Mouse (Mus musculus) heart, embryonic 15.5 days (tissue): ENCODE results near the gene Rplp0. TPM values are rescaled to one million over a fixed set of nuclear protein-coding genes. Genes with fewer than 3 reads are reported as not detected.

ENCODE experiments used
- ATAC-seq: fragments of 200-750 bp; cut with Nextera tagmentation; replicated peaks from 2 replicates; pipeline ENCODE4 v1.8.0; 2017; ENCODE audit warnings: low read depth, moderate TSS enrichment; ENCODE audit not compliant: insufficient number of reproducible peaks, insufficient read depth, low FRiP score
- H3K27ac ChIP-seq: fragments of 300-500 bp; sonication (generic); 2 replicates; pipeline ENCODE4 v1.5.1; 2015; ENCODE audit warnings: mild to moderate bottlenecking, inconsistent platforms
- H3K27me3 ChIP-seq: fragments of 300-500 bp; sonication (generic); 2 replicates; pipeline ENCODE4 v1.6.1; 2015; ENCODE audit warnings: inconsistent platforms
- H3K36me3 ChIP-seq: fragments of 300-500 bp; sonication (generic); 2 replicates; pipeline ENCODE4 v1.6.1; 2015; ENCODE audit warnings: mild to moderate bottlenecking, inconsistent platforms
- H3K4me1 ChIP-seq: fragments of 300-500 bp; sonication (generic); replicated peaks from 2 replicates; pipeline ENCODE4 v1.6.1; 2015; ENCODE audit warnings: inconsistent platforms
- H3K4me2 ChIP-seq: fragments of 300-500 bp; sonication (generic); 2 replicates; pipeline ENCODE4 v1.6.1; 2015; ENCODE audit warnings: inconsistent platforms, mild to moderate bottlenecking, moderate library complexity
- H3K4me3 ChIP-seq: fragments of 300-500 bp; sonication (generic); 2 replicates; pipeline ENCODE4 v1.5.1; 2015; ENCODE audit warnings: mild to moderate bottlenecking, inconsistent platforms
- H3K9ac ChIP-seq: fragments of 300-500 bp; sonication (generic); 2 replicates; pipeline ENCODE4 v1.6.1; 2015; ENCODE audit warnings: mild to moderate bottlenecking, inconsistent platforms
- H3K9me3 ChIP-seq: fragments of 300-500 bp; sonication (generic); replicated peaks from 2 replicates; pipeline ENCODE4 v1.6.1; 2016; ENCODE audit warnings: inconsistent platforms
- WGBS: fragments of 180-500 bp; shearing (Covaris S2); methylation state at CpG from one replicate; pipeline ENCODE4 v1.1.7; 2015; ENCODE audit warnings: mixed read lengths; 5-methylcytosine and 5-hydroxymethylcytosine counted together
- polyA plus RNA-seq: library from polyadenylated mRNA; unstranded; fragments of >200 nt; fragmentation: Nextera tagmentation; extraction: Ambion mirVana; gene quantifications from 2 replicates; pipeline ENCODE4 v1.2.1, GENCODE M21; 2015

Rplp0 gene
- polyA plus RNA-seq: 925 and 1,001 TPM in 2 replicates

DNA sequence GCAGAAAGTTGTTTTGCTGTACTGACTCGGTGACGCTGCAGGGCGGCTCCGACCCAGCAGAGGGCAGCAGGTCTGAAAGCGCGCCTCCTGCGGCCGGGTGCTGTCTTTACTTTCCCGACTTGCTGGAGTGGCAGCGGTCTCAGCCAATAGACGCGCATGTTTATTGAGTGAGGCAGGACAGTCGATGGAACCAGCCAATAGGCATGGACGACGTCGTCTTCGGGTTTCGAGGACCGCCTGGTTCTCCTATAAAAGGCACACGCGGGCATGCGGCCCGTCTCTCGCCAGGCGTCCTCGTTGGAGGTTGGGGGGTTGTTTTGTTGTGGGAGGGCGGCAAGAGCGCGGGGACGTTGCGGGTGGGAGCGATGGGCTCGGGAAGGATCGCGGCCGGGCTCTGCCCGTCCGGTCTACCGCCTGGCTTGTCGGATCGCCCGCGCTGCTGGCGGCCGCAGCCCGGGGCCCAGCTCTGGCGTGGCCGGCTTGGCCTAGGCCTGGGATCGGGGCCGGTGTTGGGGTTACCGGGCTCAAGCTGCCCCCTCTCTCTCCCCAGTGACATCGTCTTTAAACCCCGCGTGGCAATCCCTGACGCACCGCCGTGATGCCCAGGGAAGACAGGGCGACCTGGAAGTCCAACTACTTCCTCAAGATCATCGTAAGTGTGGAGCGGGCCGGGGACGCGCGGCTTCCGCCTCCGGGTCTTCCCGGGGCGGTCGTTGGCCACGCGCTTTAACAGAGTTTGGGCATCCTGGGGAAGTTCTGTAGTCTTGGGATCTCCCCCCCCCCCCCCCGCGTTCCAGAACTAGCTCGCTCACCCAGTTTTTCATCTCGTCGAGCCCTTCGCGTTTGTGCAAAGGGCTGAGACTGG lies at the start of gene Rplp0:
Gene Rplp0, plus strand, starts transcription at position 231 of the 865 bp plus-strand sequence.
- no peaks in the 10 kb centered on the region for H3K27me3 ChIP-seq
- H3K9me3 ChIP-seq: no peaks in the 10 kb centered on the region
- peak within 1 kb of the TSS; percentile 67 for H3K4me2 ChIP-seq
- peaks cover 39% of the 10 kb centered on the region for H3K36me3 ChIP-seq
- H3K4me3 ChIP-seq: peak within 1 kb of the TSS; percentile 88
- H3K4me1 ChIP-seq: peaks cover 24% of the 10 kb centered on the region
- H3K27ac ChIP-seq: peak within 1 kb of the TSS; percentile 84
- peak; percentile 98 for ATAC-seq
- H3K9ac ChIP-seq: peak within 1 kb of the TSS; percentile 98
- under 1% methylated on average over 78 of the region's 78 CpGs for WGBS

- peak overlapping the region; percentile 74 for H3K4me2 ChIP-seq
- H3K4me1 ChIP-seq: peaks cover 53% of the 10 kb centered on the region
- no peaks in the 10 kb centered on the region for H3K27me3 ChIP-seq
- H3K36me3 ChIP-seq: no peaks in the 10 kb centered on the region
- H3K9ac ChIP-seq: peak overlapping the region; percentile 43; the same call in 1 of the 2 replicates
- peak overlapping the region; percentile 92 for H3K4me3 ChIP-seq
- 67% methylated on average over 15 of the region's 15 CpGs for WGBS
- no peak for ATAC-seq
- H3K27ac ChIP-seq: peak overlapping the region; percentile 76
- H3K9me3 ChIP-seq: no peaks in the 10 kb centered on the region
These were observed 49.2 kb upstream of the Rplp0 start for GRCm38 (mm10) chr5:115509790-115510689.

DNA sequence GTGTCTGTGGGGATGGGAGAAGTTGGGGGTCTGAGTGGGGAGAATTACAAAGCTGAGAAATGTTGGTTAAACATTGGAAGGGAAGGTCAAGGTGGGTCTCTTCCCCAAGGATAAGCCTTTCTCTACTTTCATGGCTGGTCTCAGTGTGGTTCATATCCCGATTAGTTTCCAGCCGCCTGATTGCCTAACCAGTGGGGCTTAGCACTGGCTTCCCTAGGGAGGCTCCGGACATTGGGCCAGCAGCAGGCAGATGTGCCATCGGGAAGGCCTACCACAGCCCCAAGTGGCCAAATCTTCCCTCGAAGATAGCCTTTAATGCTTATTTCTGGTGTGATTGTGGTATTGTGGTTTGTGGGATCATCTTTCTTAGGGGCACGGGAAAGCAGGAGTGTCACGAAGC lies 46.9 kb upstream of the Rplp0 start:
- H3K27me3 ChIP-seq: no peaks in the 10 kb centered on the region
- 89% methylated on average over 7 of the region's 7 CpGs for WGBS
- H3K4me3 ChIP-seq: no peak overlapping the region
- H3K9ac ChIP-seq: no peak overlapping the region
- H3K9me3 ChIP-seq: no peaks in the 10 kb centered on the region
- ATAC-seq: no peak
- no peak overlapping the region for H3K4me2 ChIP-seq
- H3K4me1 ChIP-seq: peaks cover 69% of the 10 kb centered on the region
- no peaks in the 10 kb centered on the region for H3K36me3 ChIP-seq
- no peak overlapping the region for H3K27ac ChIP-seq

DNA sequence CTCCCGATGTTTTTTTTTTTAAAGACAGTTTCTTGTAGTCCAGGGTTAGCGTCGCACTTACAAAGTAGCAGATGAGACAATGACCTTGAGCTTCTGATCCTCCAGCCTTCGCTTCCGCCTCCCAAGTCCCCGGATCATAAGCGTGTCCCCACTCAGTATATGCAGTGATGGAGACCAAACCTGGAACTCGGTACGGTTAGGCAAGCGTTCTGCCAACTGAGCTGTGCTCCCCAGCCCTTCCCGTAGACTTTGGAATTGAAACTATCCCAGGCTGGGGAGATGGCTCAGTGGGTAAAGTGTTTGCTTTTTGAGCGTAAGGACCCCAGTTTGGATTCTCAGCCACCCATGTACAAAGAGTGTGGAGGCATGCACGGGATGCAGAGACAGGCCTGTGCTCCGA lies 46.0 kb upstream of the Rplp0 start:
- H3K4me1 ChIP-seq: peaks cover 63% of the 10 kb centered on the region
- 94% methylated on average over 14 of the region's 14 CpGs for WGBS
- H3K4me2 ChIP-seq: no peak overlapping the region
- no peak overlapping the region for H3K4me3 ChIP-seq
- peak overlapping the region; percentile 93 for H3K27ac ChIP-seq
- no peak overlapping the region for H3K9ac ChIP-seq
- ATAC-seq: no peak
- no peaks in the 10 kb centered on the region; the same call in 1 of the 2 replicates for H3K36me3 ChIP-seq
- no peaks in the 10 kb centered on the region for H3K9me3 ChIP-seq
- no peaks in the 10 kb centered on the region for H3K27me3 ChIP-seq

DNA sequence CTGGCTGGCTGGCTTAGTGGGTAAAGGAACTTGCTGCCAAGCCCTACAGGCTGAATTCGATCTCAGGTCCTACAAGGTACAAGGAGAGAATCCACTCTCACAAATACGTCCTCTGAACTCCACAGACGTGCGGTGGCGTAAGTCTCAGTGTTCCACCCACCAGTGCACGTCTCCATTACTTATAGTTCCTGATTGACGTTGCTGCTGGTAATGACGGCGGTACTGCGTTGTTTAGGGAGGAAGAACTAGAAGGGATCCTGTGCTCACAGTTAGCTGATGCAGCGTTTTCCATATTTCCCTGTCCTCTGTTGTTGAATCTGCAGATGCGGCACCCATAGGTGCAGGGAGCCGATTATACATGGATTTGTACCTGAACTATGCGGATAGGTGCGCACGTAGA lies 45.5 kb upstream of the Rplp0 start:
- Histone ChIP-seq H3K9me3 (no peaks in the 10 kb centered on the region), H3K36me3 (no peaks in the 10 kb centered on the region; the same call in 1 of the 2 replicates), H3K4me3 (no peak overlapping the region), H3K9ac (no peak overlapping the region), H3K27ac (peak overlapping the region; percentile 93), H3K4me1 (peaks cover 58% of the 10 kb centered on the region), H3K4me2 (no peak overlapping the region), H3K27me3 (no peaks in the 10 kb centered on the region)
- 91% methylated on average over 16 of the region's 16 CpGs for WGBS
- no peak for ATAC-seq

GRCm38 (mm10) chr5:115514346-115514745 lies 44.9 kb upstream of the Rplp0 start:
- H3K36me3 ChIP-seq: no peaks in the 10 kb centered on the region; the same call in 1 of the 2 replicates
- WGBS: 73% methylated on average over 6 of the region's 6 CpGs
- no peak overlapping the region for H3K4me3 ChIP-seq
- no peaks in the 10 kb centered on the region for H3K27me3 ChIP-seq
- H3K4me2 ChIP-seq: no peak overlapping the region
- no peak for ATAC-seq
- H3K9ac ChIP-seq: peak overlapping the region; percentile 36; the same call in 1 of the 2 replicates
- no peaks in the 10 kb centered on the region for H3K9me3 ChIP-seq
- H3K4me1 ChIP-seq: peaks cover 55% of the 10 kb centered on the region
- H3K27ac ChIP-seq: peak overlapping the region; percentile 93

DNA sequence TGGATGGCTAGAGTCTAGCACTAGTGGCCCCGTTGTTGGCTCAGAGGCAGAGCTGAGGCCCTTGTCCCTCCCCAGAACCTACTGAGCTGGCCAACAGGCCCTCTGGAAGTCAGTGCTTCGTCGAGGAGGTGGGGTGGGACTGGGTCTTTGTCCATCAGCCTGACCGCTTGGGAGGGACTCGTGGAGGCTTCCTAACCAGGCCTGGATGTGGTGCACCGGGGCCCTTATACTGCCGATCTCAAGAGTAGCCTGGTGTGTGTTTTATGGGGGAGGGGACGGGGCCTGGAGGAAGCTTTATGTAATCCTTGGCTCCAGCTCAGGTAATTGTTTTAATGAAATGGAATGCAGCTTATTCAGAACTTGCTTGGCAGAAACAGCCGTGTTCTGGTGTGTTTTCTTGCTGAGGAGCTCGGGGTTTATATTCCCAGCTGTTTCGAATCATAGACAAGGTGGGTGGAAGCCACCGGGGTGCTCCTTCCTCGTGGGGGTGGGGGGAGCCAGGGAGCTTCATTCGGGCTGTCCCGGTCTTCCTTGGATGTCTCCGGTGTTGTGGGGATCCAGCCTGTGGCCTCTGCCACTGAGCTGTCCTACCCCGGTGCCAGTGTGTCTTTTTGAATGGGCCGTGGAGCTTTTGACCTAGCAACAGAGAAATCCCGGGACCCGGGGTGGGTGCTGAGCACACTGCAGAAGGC lies 44.2 kb upstream of the Rplp0 start:
- no peaks in the 10 kb centered on the region for H3K9me3 ChIP-seq
- peak overlapping the region; percentile 21; the same call in 1 of the 2 replicates for H3K4me3 ChIP-seq
- no peaks in the 10 kb centered on the region for H3K27me3 ChIP-seq
- H3K27ac ChIP-seq: peak overlapping the region; percentile 93
- H3K9ac ChIP-seq: peak overlapping the region; percentile 36; the same call in 1 of the 2 replicates
- WGBS: 41% methylated on average over 20 of the region's 20 CpGs
- H3K4me2 ChIP-seq: peak overlapping the region; percentile 53
- peak; percentile 80 for ATAC-seq
- H3K4me1 ChIP-seq: peaks cover 52% of the 10 kb centered on the region
- no peaks in the 10 kb centered on the region; the same call in 1 of the 2 replicates for H3K36me3 ChIP-seq

DNA sequence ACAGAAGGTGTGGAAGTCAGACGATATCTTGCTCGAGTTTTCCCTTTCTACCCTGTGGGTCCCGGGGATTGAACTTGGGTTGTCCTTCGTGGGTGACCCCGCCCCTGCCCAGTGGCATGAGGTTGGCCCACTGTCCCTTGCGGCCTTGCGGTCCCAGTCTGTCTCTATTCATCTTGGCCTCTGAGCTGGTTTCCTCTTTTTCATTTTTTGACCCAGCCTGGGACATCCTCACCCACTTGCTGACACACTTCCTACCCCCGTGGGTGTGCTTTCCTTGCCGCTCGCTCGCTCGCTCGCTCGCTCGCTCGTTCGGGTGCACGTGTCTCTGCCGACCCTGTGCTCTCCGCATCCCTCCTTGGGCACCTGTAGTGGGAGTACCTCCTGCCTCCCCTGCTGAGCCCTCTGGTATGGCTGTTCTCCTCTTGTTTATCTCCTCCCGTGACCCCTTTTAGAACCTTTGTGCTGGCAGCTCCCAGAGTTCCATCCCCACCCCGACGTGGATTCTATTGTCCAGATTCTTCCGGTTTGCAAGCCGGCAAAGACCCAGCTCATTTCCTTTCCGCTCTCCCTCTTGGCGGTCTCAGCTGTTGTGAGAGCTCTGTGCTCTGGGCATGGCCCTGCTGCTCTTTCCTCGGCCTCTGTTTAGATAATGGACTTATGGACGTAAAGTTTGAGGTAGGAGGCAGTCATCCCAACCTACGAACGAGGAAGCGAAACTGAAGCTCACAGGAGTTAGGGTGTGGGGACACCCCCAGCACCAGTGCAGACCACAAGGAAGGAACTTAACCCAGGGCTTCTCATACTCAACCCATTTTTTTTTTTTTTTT lies 43.0 kb upstream of the Rplp0 start:
- WGBS: 64% methylated on average over 32 of the region's 32 CpGs
- ATAC-seq: peak; percentile 25; the same call in 1 of the 2 replicates
- H3K4me1 ChIP-seq: peaks cover 59% of the 10 kb centered on the region
- no peaks in the 10 kb centered on the region; the same call in 1 of the 2 replicates for H3K36me3 ChIP-seq
- H3K27ac ChIP-seq: peak overlapping the region; percentile 93
- peak overlapping the region; percentile 9; the same call in 1 of the 2 replicates for H3K4me3 ChIP-seq
- peak overlapping the region; percentile 38; the same call in 1 of the 2 replicates for H3K4me2 ChIP-seq
- H3K27me3 ChIP-seq: no peaks in the 10 kb centered on the region
- H3K9ac ChIP-seq: no peak overlapping the region
- H3K9me3 ChIP-seq: no peaks in the 10 kb centered on the region

- Histone ChIP-seq H3K27me3 (no peaks in the 10 kb centered on the region), H3K9me3 (no peaks in the 10 kb centered on the region), H3K9ac (no peak overlapping the region), H3K4me3 (no peak overlapping the region), H3K27ac (peak overlapping the region; percentile 93), H3K4me1 (peaks cover 63% of the 10 kb centered on the region), H3K4me2 (no peak overlapping the region), H3K36me3 (no peaks in the 10 kb centered on the region; the same call in 1 of the 2 replicates)
- no peak for ATAC-seq
- WGBS: 79% methylated on average over 7 of the region's 7 CpGs
These were observed 42.4 kb upstream of the Rplp0 start for GRCm38 (mm10) chr5:115516908-115517307.

DNA sequence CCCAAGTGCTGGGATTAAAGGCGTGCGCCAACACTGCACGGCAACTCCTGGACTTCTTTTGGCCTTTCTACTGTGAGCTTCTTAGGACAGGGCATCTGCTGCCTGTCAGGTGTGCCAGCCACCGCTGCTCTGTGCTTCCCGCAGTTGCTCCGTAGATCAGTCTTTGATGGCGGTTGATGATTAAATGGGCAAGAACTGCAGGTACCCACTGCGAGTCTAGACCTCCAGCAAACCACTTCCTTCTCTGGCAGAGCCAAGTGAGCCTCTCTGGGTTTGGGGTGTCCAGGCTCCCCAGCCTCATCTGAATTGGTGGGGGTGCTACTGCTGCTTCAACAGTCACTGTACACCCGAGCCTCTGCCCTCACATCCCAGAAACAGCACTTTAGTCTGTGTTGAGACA lies 41.8 kb upstream of the Rplp0 start:
- H3K4me3 ChIP-seq: no peak overlapping the region
- peaks cover 68% of the 10 kb centered on the region for H3K4me1 ChIP-seq
- no peak for ATAC-seq
- no peaks in the 10 kb centered on the region for H3K27me3 ChIP-seq
- WGBS: 88% methylated on average over 9 of the region's 9 CpGs
- no peaks in the 10 kb centered on the region; the same call in 1 of the 2 replicates for H3K36me3 ChIP-seq
- no peaks in the 10 kb centered on the region for H3K9me3 ChIP-seq
- no peak overlapping the region for H3K4me2 ChIP-seq
- H3K27ac ChIP-seq: peak overlapping the region; percentile 93
- H3K9ac ChIP-seq: no peak overlapping the region
